Mouse (Mus musculus): ENCODE results near the gene Fam78a.
A peak's percentile ranks its signal among the peaks of the same experiment; 100 is the strongest.

Fam78a gene

DNA sequence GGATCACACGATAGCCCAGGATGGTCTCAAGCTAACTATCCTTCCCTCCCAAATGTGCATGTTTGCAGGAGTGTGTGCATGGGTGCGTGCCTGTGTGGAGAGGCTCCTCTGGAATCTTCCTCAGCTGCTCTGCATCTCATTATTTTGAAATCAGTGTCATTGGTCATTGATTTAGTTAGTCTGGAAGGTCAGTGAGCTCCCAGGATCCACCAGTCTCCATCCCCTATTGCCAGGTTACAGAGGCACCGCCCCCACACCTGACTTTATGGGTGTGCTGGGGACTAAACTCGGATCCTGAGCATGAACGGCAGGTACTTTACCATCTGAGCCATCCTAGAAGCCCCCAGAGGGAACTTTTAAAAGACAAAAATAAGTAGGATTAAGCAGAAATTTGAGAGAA lies 18.3 kb upstream of the Fam78a start:
- DNase-seq (ENCODE audit: low spot score) = no peak

DNA sequence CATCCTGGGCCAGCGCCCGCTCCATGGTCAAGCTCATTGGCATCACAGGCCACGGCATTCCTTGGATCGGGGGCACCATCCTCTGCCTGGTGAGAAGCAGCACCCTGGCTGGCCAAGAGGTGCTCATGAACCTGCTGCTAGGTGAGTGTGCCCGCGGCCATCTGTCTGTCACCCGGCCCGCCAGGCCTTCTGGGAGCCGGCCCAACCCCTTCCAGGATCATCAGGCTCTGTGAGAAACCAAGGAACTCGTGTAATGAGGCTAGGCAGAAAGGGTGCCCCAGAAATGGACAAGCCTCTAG lies 11.4 kb upstream of the Fam78a start:
- no peak for DNase-seq (ENCODE audit: low spot score)

DNA sequence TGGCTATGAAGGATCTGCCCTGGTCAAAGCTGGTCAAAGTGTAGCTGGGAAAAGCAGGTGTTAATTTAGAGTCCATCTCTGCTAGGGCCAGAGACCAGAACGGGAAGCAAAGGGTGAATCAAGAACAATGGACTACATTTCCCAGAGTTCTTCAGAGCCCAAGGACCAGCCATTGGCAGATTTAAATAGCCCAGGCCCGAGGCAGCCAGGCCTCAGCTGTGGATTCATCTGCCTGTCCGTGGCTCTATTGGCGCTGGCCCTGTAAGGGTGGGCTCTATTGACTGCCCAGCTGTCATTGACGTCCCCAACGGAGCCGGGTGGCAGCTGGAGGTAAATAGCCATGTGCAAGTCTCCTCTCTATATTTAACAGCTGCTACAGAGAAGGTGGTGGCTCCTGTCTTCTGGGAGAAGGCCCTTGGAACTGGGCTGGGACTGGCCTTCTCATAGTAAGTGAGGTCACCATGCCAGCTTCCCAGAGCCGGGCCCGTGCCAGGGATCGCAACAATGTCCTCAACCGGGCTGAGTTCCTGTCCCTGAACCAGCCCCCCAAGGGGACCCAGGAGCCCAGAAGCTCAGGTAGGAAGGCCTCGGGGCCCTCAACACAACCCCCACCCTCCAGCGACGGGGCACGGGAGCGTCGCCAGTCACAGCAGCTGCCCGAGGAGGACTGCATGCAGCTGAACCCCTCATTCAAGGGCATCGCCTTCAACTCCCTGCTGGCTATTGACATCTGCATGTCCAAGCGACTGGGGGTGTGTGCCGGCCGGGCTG lies 10.9 kb upstream of the Fam78a start, which contains the start of gene Plpp7:
Gene Plpp7 (plus strand): TSS at position 178 of the 771 bp plus-strand sequence.
- peak; percentile 57 for DNase-seq (ENCODE audit: low spot score)

DNA sequence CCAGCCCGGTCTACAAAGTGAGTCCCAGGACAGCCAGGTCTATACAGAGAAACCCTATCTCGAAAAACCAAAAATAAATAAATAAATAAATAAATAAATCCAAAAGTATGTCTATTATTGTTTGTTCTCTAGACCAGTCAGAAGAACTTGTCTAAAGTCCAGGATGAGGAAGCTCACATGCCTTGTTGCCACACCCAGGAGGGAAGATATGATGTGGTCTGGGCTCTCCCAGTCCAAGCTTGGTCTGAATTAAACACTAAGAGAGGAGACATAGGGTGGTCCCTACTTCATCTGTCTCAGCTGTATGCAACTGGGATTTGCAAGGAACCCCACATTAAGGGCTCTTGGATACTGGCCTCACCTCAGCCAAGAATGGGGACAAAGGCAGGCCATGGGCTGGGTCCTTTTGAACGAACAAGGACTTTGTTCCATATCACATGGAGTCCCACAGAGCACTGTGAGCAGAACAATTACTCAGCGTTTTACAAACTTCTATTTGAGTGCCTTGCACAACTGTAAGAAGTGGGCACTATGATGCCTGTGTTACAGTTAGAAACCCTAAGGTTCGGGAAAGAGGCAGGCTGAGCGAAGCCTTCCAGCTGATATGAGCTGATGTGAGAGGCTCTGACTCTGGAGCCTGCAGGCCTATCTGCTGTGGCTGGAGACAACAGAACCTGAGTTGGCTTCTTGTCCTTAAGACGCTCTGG lies 9.5 kb upstream of the Fam78a start:
- DNase-seq (ENCODE audit: low spot score) = no peak

DNA sequence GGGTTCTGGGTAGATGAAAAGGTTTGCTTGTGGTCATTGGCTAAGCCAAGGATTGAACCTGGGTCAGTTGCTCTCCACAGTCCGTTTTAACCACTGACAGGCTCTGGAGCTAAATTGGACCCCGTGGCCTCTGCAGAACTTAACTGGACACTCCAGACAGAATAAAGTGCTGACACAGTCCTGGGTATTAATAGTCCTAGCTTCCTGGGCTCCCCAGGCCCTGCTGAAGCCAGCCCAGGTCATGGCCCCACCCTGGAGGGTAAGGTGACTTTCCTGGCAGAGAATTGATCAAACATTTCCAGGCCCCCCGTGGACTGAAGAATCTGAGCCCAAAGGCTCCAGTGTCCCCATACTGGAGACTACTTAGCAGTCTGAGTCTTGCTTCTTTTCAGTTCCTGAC lies 7.3 kb upstream of the Fam78a start:
- no peak for DNase-seq (ENCODE audit: low spot score)

DNA sequence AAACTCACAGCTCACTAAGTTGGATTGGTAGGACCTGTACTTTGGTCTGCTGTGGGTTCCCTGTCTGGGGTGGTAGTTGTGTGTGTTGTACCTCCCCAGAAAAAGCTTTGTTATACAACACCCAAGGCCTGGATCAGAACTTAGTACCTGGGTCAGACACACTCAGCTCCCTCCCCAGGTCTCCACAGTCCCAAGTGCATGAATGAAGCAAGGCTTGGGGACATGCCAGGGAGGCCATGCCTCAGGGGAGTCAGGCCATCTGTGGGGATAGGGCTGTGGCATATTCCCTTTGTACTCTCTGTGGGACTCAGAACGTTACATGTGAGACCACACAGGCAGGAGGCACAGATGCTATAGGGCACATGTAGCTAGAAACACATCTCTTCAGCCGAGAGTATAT lies 5.5 kb upstream of the Fam78a start:
- DNase-seq (ENCODE audit: low spot score) = no peak

DNA sequence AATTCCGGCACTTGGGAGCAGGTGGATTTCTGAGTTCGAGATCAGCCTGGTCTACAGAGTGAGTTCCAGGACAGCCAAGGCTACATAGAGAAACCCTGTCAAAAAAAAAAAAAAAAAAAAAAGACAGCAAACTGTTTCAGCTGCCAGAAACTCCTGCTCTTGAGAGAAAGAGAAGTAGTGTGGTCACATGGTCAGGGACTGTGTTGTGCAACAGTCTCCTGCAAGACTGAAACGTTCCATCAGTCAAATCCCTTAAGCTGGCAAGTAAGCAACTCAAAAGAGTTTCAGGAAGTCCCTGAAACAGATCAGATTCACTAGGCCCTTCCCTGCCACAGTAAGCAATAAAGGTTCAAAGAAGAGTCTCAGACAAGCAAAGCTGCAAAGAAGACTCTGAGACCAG lies 4.9 kb upstream of the Fam78a start:
- DNase-seq (ENCODE audit: low spot score) = no peak

DNA sequence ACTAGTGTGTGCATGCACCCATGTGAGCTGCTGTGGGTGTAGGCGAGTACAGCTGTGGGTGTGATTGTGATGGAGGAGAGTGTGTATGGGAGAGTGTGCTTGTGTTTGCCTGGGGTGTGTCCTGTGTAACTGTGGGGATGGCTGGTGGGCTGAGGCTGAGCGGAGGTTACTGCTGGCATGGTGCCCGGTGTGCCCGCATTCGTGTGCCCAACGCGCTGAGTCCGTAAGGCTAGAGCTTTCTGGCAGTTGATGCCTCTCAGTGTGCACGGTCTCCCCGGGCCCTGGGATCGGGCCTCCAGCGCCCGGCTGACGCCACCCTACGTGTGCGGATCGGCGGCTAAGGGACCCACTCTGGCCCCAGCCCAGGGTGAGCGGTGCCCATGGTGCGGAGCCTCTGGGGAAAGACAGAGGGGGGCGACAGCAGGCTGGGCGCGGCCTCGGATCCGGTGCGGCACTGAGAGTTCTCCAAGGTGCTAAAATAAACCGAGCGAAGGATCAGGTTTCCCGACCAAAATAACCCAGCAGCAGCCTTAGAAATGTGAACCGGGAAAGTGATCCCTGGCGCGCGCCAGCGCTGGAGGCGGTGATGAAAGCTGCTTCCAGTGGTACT lies 3.8 kb upstream of the Fam78a start:
- no peak for DNase-seq (ENCODE audit: low spot score)

DNA sequence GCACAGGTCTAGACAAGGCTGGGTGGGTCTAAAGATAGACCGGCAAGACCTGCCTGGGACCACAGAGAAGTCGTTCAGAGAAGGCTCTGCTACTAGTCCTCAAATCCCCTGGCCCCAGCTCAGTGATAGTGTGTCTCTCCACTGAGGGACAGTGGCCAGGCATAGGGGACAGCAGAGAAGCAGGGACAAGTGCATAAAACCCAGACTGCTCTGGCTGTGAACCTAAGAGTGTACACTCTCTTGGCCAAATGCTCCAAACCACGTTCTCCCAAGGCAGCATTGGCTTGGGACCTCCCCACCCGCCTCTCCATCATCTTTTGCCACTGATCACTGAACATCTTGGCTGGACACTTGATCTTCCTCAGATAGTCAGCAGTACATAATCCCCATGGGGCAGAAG lies 2.9 kb upstream of the Fam78a start:
- no peak for DNase-seq (ENCODE audit: low spot score)

DNA sequence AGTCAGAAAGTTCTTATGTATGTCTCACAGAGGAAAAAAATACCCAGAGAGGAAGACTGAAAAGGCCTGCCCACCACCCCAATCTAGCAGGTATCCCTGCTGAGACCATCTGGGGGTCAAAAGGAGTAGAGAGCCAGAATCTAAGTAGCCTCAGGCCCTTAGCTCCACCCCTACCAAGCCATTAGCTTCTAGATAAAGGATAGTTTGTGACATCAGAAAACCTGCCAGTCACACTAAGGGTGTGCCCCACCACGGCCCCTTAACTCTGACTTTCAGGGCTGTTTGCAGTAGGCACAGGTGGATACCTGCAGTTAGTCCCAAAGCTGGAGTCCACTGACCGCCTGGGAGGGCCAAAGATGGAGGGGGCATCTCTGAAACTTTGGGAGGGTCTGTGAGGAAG lies 574 bp upstream of the Fam78a start:
- DNase-seq (ENCODE audit: low spot score) = no peak

DNA sequence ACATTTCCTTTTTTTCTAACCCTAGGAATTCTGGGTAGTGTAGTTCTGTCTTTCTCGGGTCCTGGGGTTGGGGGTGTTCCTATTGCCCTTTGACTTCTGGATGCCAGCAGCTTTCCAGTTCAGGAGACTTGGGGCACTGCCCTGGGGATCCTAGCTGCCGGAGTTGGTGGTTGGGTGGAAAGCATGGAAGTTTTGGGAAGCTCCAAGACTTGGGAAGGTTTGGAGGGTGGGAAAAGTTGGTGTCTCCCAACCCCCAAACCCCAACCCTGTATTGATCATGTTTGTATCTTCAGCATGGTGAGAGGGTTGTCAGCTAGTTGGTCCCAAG lies 179 bp upstream of the Fam78a start:
- no peak for DNase-seq (ENCODE audit: low spot score)

DNA sequence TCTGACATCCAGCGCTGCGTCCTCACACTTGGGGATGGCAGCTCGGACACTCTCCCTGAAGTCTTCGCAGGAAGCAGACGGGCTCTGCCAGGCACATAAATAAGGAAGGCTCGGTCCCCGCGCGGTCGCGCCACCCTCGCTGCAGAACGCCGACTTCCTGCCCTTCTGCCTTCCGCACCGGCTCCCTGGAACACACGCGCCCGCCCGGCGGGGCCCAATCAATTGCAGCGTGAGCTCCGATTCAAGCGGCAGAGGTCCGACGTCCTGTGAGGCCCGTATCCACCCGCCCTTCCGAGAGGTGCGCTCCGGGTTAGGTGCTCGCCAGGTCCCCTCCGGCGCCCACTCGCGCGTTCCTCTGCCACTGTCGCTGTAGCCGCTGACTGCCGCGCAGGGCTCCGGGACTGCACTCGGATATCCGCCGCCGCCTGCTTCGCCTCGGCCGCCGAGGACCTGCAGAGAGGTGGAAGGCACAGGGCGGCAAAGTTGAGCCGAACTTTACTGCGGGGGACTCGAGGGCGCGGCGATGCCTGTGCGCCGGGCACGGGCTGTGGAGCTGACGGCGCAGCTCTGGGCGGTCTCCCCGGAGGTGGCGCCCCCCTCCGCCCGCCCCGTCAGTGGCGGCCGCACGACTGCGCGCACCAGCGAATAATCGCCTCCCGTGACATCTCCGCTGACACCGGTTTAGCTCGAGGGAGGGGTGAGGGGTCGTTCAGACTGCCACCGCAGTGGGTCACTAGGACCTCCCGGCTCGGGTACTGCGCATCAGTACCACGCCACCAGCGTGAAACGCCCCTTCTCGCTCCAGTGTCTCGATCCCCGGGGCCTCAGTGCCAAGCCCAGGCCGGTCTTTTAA lies 1.3 kb downstream of the Fam78a start:
- peak; percentile 28 for DNase-seq (ENCODE audit: low spot score)

DNA sequence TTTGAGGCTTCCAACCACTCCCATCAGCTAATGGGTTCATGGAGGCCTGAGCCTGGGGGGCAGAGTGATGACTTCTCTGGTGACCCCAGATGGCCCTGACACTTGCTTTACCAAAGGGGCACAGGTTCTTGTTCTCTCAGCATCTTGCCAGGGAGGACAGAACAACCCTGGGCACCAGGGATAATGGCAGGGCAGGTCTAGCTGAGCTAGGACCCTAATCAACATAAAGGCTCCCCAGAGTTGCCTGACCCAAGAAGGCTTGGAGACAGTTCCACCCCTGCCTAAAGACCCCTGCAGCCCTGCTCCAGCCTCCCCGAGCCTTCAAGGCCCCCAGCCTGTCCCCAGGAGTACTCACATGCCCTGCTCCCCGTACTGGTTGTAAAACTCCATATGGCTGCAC lies 2.4 kb downstream of the Fam78a start:
- DNase-seq (ENCODE audit: low spot score) = no peak

DNA sequence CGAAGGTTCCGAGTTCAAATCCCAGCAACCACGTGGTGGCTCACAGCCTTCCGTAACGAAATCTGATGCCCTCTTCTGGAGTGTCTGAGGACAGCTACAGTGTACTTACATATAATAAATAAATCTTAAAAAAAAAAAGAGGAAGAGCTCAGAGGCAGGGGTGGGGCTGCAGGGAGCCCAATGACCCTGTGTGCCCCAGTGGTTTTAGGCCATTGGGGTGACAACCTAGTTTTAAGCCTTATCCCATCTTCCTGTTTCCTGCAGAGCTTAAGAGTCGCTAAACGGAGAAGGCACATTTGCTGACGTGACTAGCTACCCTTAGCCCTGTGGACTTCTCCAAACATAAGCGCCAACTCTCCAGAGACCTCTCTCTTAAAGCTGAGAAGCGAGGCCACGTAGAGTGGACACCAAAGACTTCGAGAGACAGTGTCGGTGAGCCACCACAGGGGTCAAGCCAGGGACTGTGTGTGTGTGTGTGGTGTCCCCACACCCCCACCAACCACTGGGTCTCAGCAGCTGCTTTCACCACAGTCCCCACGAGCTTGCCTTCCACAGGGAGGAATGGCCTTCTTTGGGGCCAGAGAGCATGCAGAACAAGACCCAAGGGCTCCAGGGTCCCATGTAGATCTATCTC lies 3.2 kb downstream of the Fam78a start:
- DNase-seq (ENCODE audit: low spot score) = no peak

DNA sequence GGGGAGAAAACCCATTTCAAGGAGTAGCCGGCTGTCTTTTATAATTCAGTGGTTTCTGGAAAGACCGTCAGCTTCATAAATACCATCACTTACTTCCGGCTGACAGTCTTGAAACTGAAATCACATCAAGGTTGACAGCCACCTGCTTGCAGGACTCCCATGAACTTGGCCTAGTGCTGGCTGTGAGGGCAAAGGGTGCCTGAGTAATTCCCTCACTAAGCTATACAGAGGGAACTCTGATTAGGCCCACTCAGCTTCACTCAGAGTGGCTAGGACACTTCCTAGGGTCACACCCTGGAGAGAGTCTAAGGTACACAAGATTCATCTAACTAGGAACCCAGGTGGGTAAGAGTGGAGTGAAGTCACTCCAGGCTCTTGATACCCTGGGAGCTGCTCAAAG lies 4.0 kb downstream of the Fam78a start:
- DNase-seq (ENCODE audit: low spot score) = no peak

DNA sequence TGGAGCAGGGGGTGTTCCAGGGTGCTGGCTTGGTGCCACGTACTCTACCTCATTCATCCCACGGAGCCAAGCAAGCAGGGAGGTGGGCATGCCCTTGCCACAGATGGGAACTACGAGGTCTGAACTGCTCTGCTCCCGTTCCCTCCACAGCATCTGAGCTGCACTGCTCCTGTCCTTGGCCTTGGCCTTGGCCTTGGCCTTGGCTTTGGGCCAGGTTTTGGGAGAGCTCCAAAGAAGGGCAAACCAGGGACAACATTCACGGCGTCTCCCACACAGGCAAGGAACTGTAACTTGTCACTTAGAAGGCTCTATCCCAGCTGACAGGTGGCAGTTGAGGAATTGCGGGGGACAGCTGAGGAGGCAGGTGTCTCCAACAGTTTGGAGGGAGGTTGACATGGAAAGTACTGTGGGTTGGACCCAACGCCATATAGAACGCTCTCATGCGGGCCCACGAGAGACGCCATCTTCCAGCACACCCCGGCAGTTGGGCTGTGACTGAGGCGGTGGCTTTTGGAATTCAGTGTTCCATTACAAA lies 5.4 kb downstream of the Fam78a start:
- peak; percentile 61 for DNase-seq (ENCODE audit: low spot score)

DNA sequence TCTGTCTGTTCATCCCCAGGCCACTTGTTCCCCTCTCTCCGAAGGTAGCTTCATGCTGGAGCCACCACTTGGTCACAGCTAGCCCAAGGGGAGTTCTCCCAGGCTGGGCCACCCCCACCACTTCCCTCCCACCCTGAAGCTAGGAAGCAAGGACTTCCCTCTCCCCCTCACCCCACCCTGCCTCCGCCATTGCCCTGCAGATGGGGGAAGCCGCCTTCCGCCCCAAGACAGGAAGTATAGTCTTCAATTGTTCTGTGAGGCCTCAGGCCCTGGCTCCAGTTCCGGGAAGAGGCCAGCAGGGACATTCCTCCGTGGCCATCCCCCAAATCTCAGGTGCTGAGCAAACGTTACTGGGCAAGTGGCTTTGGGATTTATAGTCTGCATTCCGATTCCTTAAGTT lies 6.1 kb downstream of the Fam78a start:
- no peak for DNase-seq (ENCODE audit: low spot score)

DNA sequence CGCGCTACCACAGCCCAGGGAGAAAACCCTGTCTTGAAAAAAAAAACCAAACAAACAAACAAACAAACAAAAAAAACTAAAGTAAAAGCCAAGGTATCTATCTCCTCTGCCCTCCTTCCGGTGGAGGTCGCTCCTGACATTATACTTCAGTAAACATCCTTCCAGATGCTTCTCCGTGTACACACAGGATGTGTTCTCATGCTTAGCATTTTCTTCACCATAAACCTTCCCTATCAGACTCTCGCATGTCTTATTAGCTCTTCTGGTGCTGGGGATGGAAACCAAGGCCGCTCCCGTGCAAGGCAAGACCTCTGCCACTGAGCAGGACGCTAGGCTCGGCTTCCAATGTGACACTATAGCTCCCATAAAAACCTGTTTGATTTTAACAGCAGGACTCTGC lies 6.9 kb downstream of the Fam78a start:
- DNase-seq (ENCODE audit: low spot score) = no peak

DNA sequence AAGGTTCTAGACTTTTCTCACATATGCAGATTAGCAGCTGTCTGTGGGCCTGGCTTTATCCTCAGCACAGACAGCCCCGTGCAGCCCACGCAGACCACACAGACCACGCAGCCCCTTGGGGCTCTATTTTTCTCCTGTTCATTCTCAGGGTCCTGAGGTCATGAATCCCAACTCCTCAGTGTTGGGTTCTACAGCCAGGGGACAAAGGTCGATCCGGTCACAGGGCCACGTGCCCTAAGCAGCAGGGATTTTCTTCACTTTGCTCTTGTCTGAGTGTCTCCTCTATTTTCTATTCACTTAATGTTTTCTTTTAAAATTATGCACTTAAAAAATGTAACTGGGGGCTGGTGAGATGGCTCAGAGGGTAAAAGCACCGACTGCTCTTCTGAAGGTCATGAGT lies 9.3 kb downstream of the Fam78a start:
- no peak for DNase-seq (ENCODE audit: low spot score)

DNA sequence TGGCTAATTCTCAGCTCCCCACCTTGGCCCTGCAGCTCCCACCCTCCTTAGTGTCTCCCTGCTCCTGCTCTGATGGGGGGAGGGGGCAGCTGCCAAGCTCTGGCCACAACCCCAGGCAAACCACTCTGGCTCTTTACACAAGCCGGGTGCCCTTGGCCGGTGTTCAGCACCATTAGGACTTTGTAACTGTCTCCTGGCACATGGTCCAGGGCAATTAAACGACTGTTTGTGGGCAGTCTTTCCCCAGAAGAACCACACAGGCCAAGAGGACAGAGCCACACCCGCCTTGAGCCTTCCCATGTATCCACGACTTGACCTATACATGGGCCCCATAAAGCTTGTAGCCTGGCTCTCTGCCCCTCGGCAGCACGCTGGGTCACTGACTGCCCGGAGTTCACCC lies 10.3 kb downstream of the Fam78a start:
- DNase-seq (ENCODE audit: low spot score) = peak; percentile 53

DNA sequence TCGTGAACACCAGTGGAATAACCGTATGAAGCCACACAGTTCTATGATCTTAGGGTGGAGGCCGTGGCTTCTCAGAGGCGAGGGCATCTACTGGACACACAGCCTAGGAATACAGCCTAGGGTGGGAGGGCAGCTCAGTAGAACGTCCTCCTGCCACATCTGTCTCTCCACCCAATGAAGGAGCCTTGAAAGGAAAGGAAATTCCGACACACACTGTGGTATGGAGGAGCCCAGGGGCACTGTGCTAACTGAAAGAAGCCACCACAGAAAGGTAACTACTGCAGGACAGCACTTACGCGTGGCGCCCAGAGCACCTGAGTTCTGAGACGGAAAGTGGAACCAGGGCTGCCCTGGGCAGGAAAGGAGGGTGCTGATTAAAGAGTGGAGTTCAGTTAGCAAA lies 13.9 kb downstream of the Fam78a start:
- no peak for DNase-seq (ENCODE audit: low spot score)
